Mouse (Mus musculus) ES-E14 (cell line): ENCODE measurements around the gene Gm10799.

Experiments
- MAFK ChIP-seq: IDR thresholded peaks from 2 replicates; pipeline ENCODE4 v1.6.1; 2014; ENCODE audit warnings: mild to moderate bottlenecking, low read depth, low read length, inconsistent platforms; ENCODE audit not compliant: insufficient read depth
- ZNF384 ChIP-seq: IDR thresholded peaks from 2 replicates; pipeline ENCODE4 v1.6.1; 2012; ENCODE audit warnings: low read depth, low read length, inconsistent platforms

DNA sequence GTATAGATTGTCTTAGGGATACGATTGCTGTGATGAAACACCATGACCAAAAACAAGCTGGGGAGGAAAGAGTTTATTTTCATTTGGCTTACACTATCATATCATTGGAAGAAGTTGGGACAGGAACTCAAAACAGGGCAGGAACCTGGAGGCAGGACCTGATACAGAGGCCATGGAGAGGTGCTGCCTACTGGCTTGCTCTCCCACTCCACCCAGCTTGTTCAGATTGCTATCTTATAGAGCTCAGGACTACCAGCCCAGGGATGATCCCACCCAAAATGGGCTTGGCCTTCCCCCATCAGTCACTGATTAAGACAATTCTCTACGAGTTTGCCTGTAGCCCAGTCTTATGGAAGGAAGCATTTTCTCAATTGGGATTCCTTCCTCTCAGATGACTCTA is 4.2 kb downstream of the Gm10799 start:
- no peak for TF ChIP-seq ZNF384
- TF ChIP-seq MAFK = no peak
